Mouse (Mus musculus): ENCODE results near the gene Fgfrl1. TPM values are rescaled to one million over a fixed set of nuclear protein-coding genes. Genes with fewer than 3 reads are reported as not detected.

The Fgfrl1 gene
- polyA plus RNA-seq, 1 experiment from 2014 or later: 14.4 TPM

DNA sequence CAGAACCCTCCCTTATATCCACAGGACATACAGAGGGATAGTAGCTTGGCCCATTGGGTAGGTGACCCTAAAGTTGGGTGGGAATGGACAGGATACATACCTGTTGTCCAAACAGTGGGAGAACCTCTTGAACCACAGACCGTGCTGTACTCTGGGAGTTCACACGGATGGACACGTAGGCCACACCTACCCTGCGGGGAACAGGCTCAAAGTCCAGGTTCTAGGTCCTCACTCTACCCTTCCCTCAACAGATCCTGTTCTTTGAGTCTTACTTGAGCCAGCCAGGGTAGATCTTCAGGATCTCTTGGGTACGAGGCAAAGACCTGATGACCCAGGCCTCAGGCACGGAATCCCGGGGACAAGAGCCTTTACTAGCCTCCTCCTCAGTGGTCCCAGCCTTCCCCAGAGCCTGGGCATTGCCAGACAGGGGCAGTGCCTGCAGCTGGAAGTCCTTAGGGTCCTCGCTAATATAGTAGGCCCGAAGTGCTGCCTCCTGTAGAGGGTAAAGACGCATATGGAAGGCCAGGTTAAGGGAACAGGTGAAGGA lies 37.7 kb upstream of the Fgfrl1 start:
- ATAC-seq (ENCODE audit: insufficient number of reproducible peaks, insufficient read depth, low FRiP score, low TSS enrichment, low read depth): no peak
- peaks cover 4% of the 10 kb centered on the region for H3K4me1 ChIP-seq
- no peaks in the 10 kb centered on the region for H3K9me3 ChIP-seq
- no peak overlapping the region for H3K4me3 ChIP-seq
- no peak overlapping the region for H3K9ac ChIP-seq
- no peak overlapping the region for H3K27ac ChIP-seq
- 93% methylated on average over 10 of the region's 10 CpGs for WGBS
- H3K36me3 ChIP-seq: peaks cover 84% of the 10 kb centered on the region
- no peaks in the 10 kb centered on the region for H3K27me3 ChIP-seq
- H3K4me2 ChIP-seq: no peak overlapping the region

GRCm38 (mm10) chr5:108655381-108655780 lies 36.8 kb upstream of the Fgfrl1 start:
- Histone ChIP-seq H3K4me1 (peaks cover 11% of the 10 kb centered on the region), H3K36me3 (peaks cover 75% of the 10 kb centered on the region), H3K4me2 (no peak overlapping the region), H3K9me3 (no peaks in the 10 kb centered on the region), H3K27ac (no peak overlapping the region), H3K27me3 (no peaks in the 10 kb centered on the region), H3K9ac (no peak overlapping the region), H3K4me3 (no peak overlapping the region)
- ATAC-seq (ENCODE audit: insufficient number of reproducible peaks, insufficient read depth, low FRiP score, low TSS enrichment, low read depth): no peak
- WGBS: 92% methylated on average over 9 of the region's 9 CpGs

DNA sequence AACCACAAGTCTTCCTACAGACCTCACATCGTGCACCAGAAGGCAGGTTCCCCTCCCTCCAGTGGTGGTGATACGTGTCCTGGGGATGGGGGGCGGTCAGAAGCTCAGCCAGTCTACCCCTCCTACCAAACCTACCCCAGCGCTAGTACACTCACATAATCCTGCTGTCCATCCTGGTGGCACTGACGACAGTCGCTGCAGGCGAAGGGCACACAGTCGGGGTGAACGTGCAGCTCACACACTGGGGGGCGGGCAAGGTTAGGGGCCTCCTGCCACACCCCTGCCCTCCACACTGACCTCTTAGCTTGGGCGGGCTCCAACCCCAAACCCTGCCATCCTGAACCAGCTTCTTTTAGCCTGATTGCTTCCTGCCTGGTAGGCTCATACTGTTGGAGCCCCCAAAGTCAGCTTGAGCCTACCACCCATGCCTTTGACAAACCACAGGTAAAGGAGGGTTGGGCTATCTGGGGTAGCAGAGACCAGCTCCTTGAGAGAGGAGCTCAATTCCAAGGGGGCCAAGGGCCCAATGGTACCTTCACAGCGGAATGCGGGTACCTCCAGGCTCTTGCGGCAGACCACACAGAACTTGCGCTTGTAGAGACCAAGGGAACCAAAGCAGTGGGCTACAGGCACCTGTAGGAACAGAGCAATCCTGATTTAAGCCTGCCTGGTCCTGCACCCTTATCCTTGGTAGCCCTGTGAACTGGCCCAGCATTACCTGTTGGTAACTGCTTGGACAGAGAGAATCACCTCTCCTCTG lies 36.1 kb upstream of the Fgfrl1 start:
- no peak overlapping the region for H3K27ac ChIP-seq
- WGBS: 93% methylated on average over 15 of the region's 15 CpGs
- H3K36me3 ChIP-seq: peaks cover 69% of the 10 kb centered on the region
- no peaks in the 10 kb centered on the region for H3K9me3 ChIP-seq
- H3K4me1 ChIP-seq: peaks cover 14% of the 10 kb centered on the region
- no peak for ATAC-seq (ENCODE audit: insufficient number of reproducible peaks, insufficient read depth, low FRiP score, low TSS enrichment, low read depth)
- no peaks in the 10 kb centered on the region for H3K27me3 ChIP-seq
- H3K9ac ChIP-seq: no peak overlapping the region
- no peak overlapping the region for H3K4me2 ChIP-seq
- H3K4me3 ChIP-seq: no peak overlapping the region

DNA sequence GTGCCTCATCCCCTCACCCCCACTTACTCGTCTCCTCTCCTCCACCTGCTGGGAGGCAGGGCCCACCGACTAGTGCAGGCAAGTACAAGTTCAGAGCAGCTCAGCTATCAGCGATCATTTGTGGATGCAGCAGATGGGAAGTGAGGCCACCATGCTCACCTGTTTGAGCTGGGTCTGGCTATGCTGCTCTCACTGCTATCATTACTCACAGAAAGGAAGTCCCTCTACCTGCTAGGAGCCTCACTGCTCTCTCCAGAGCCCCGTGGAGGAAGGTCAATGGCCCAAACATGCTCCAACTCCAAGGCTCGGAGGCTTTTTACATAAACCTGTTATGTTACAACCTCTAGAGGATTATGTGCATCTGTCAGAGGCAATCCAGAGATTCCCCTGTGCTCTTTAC lies 34.8 kb upstream of the Fgfrl1 start:
- ATAC-seq (ENCODE audit: insufficient number of reproducible peaks, insufficient read depth, low FRiP score, low TSS enrichment, low read depth): no peak
- H3K4me3 ChIP-seq: no peak overlapping the region
- peaks cover 14% of the 10 kb centered on the region for H3K4me1 ChIP-seq
- H3K4me2 ChIP-seq: no peak overlapping the region
- no peaks in the 10 kb centered on the region for H3K9me3 ChIP-seq
- H3K27ac ChIP-seq: no peak overlapping the region
- H3K36me3 ChIP-seq: peaks cover 56% of the 10 kb centered on the region
- WGBS: 79% methylated on average over 5 of the region's 5 CpGs
- H3K9ac ChIP-seq: peak overlapping the region; percentile 37; the same call in 1 of the 2 replicates
- no peaks in the 10 kb centered on the region for H3K27me3 ChIP-seq

DNA sequence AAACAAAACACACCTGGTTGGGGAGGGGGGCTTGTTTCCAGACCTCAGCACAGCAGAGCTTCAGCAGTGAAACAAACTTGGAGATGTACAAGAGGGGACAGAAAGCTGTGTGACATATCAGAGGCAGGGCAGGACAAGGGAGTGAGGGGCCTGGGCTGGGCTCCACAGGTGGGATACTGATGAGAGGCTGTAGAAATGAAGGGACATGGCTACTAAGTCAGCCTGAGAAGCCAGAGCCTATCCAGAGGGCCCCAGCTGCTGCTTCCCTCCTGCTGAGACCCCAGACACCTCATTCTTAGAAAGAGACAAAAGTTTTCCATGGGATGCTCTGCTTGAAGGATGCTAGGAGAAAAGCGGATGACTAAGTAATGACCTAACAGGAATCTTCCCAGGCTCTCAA lies 33.6 kb upstream of the Fgfrl1 start:
- no peak for ATAC-seq (ENCODE audit: insufficient number of reproducible peaks, insufficient read depth, low FRiP score, low TSS enrichment, low read depth)

GRCm38 (mm10) chr5:108659698-108660631 lies 32.2 kb upstream of the Fgfrl1 start, which contains the start of gene Idua:
Idua (plus strand) TSS chr5:108660331.
- Histone ChIP-seq H3K9me3 (no peaks in the 10 kb centered on the region), H3K36me3 (peaks cover 30% of the 10 kb centered on the region), H3K4me1 (peaks cover 14% of the 10 kb centered on the region), H3K27ac (peak within 1 kb of the TSS; percentile 39; the same call in 1 of the 2 replicates), H3K4me2 (peak within 1 kb of the TSS; percentile 91), H3K4me3 (peak within 1 kb of the TSS; percentile 89), H3K27me3 (peaks cover 7% of the 10 kb centered on the region; the same call in 1 of the 2 replicates), H3K9ac (peak within 1 kb of the TSS; percentile 95)
- ATAC-seq (ENCODE audit: insufficient number of reproducible peaks, insufficient read depth, low FRiP score, low TSS enrichment, low read depth): 0 out of 2 replicates have a peak, but pooled peaks have one; percentile 38
- WGBS: 9% methylated on average over 24 of the region's 24 CpGs

More for the DNA sequence above, 33.6 kb upstream of the Fgfrl1 start:
- no peaks in the 10 kb centered on the region for H3K9me3 ChIP-seq
- peaks cover 44% of the 10 kb centered on the region for H3K36me3 ChIP-seq
- 83% methylated on average over 1 of the region's 1 CpGs for WGBS
- H3K9ac ChIP-seq: 0 out of 2 replicates have a peak overlapping the region, but pooled peaks have one; percentile 21
- no peak overlapping the region for H3K4me2 ChIP-seq
- no peak overlapping the region for H3K27ac ChIP-seq
- H3K4me3 ChIP-seq: no peak overlapping the region
- H3K27me3 ChIP-seq: 0 out of 2 replicates have a peak, but pooled peaks cover 3% of the 10 kb centered on the region
- H3K4me1 ChIP-seq: peaks cover 14% of the 10 kb centered on the region

GRCm38 (mm10) chr5:108660632-108661268 lies 31.4 kb upstream of the Fgfrl1 start:
- Histone ChIP-seq H3K4me2 (peak overlapping the region; percentile 91), H3K4me1 (peaks cover 14% of the 10 kb centered on the region), H3K4me3 (peak overlapping the region; percentile 89), H3K9me3 (no peaks in the 10 kb centered on the region), H3K27me3 (peaks cover 10% of the 10 kb centered on the region; the same call in 1 of the 2 replicates), H3K36me3 (peaks cover 22% of the 10 kb centered on the region), H3K9ac (peak overlapping the region; percentile 95), H3K27ac (peak overlapping the region; percentile 7; the same call in 1 of the 2 replicates)
- peak; percentile 95 for ATAC-seq (ENCODE audit: insufficient number of reproducible peaks, insufficient read depth, low FRiP score, low TSS enrichment, low read depth)
- WGBS: 16% methylated on average over 36 of the region's 36 CpGs

- Histone ChIP-seq H3K27ac (no peak overlapping the region), H3K4me2 (no peak overlapping the region), H3K36me3 (peaks cover 6% of the 10 kb centered on the region), H3K4me3 (no peak overlapping the region), H3K27me3 (peaks cover 10% of the 10 kb centered on the region; the same call in 1 of the 2 replicates), H3K4me1 (peaks cover 14% of the 10 kb centered on the region), H3K9ac (no peak overlapping the region), H3K9me3 (no peaks in the 10 kb centered on the region)
- 82% methylated on average over 4 of the region's 4 CpGs for WGBS
- no peak for ATAC-seq (ENCODE audit: insufficient number of reproducible peaks, insufficient read depth, low FRiP score, low TSS enrichment, low read depth)
Measured at GRCm38 (mm10) chr5:108662772-108663171, 29.4 kb upstream of the Fgfrl1 start.

DNA sequence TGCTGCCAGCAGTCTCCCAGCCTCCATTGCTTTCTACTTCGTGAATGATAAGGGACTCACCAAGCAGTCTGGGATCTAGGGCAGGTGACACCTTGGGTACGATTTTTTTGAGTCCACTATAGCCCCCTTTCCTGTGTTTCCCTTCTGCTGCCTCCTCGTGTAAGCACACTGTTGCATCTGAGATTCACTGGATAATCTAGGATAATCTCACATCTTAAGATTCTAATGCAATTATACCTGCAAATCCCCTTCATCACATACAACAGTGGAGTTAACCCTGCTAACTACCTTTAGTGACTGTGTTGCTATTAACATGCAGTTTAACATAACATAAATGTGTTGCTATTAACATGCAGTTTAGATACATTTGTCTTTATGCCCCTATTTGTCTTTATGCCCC lies 27.1 kb upstream of the Fgfrl1 start:
- 35% methylated on average over 3 of the region's 3 CpGs for WGBS
- no peak overlapping the region for H3K4me2 ChIP-seq
- H3K4me3 ChIP-seq: no peak overlapping the region
- H3K4me1 ChIP-seq: peaks cover 16% of the 10 kb centered on the region
- H3K36me3 ChIP-seq: no peaks in the 10 kb centered on the region
- H3K27me3 ChIP-seq: peaks cover 10% of the 10 kb centered on the region; the same call in 1 of the 2 replicates
- H3K9me3 ChIP-seq: no peaks in the 10 kb centered on the region
- H3K27ac ChIP-seq: no peak overlapping the region
- no peak overlapping the region for H3K9ac ChIP-seq
- ATAC-seq (ENCODE audit: insufficient number of reproducible peaks, insufficient read depth, low FRiP score, low TSS enrichment, low read depth): no peak

DNA sequence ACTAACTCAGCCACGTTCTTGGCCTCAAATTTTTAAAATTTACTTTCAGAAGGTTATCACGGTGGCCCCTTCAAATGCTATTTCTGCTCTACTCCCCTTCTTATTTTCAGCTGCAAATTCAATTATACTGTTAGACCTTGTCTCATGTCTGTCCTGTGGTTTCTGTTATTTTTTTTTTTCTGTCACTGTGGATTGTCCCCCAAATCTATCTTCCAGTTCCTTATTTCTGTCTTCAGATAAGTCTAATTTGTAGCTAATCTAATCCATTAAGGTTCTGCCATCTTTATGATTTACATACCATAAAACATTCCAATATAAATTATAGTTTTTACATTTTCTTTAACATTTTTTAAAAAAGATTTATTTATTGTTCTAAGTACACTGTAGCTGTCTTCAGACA lies 24.8 kb upstream of the Fgfrl1 start:
- ATAC-seq (ENCODE audit: insufficient number of reproducible peaks, insufficient read depth, low FRiP score, low TSS enrichment, low read depth): no peak
- H3K4me1 ChIP-seq: peaks cover 18% of the 10 kb centered on the region
- H3K9me3 ChIP-seq: no peaks in the 10 kb centered on the region
- H3K9ac ChIP-seq: no peak overlapping the region
- H3K4me2 ChIP-seq: no peak overlapping the region
- H3K4me3 ChIP-seq: no peak overlapping the region
- H3K27ac ChIP-seq: no peak overlapping the region
- peaks cover 10% of the 10 kb centered on the region; the same call in 1 of the 2 replicates for H3K27me3 ChIP-seq
- WGBS: 58% methylated on average over 2 of the region's 2 CpGs
- peaks cover 13% of the 10 kb centered on the region for H3K36me3 ChIP-seq

Data from embryonic facial prominence, embryonic 13.5 days (tissue).